Mouse (Mus musculus): ENCODE data around the gene Zfp593.

Zfp593 gene

GRCm38 (mm10) chr4:134256407-134257197 lies 11.2 kb upstream of the Zfp593 start:
- DNase-seq = no peak

- no peak for DNase-seq
Measured at GRCm38 (mm10) chr4:134255854-134256253, 10.5 kb upstream of the Zfp593 start.

- no peak for DNase-seq
Measured at GRCm38 (mm10) chr4:134254835-134255234, 9.4 kb upstream of the Zfp593 start.

GRCm38 (mm10) chr4:134253722-134254324 lies 8.4 kb upstream of the Zfp593 start, which contains the start of gene Grrp1:
Gene Grrp1, minus strand, starts transcription at chr4:134254106.
- no peak for DNase-seq

- no peak for DNase-seq
Measured at GRCm38 (mm10) chr4:134252911-134253721, 7.7 kb upstream of the Zfp593 start.

- DNase-seq = no peak
Measured at GRCm38 (mm10) chr4:134252131-134252910, 6.9 kb upstream of the Zfp593 start.

GRCm38 (mm10) chr4:134251241-134252130 lies 6.1 kb upstream of the Zfp593 start:
- DNase-seq = peak; percentile 52 to 58

- no peak for DNase-seq
Measured at GRCm38 (mm10) chr4:134250930-134251240, 5.5 kb upstream of the Zfp593 start.

- no peak for DNase-seq
Measured at GRCm38 (mm10) chr4:134250116-134250929, 4.9 kb upstream of the Zfp593 start.

- DNase-seq = peak; percentile 74 to 84
Measured at GRCm38 (mm10) chr4:134249651-134250050, 4.3 kb upstream of the Zfp593 start.

- DNase-seq = peak; percentile 26 to 45
Measured at GRCm38 (mm10) chr4:134246719-134247258, 1.4 kb upstream of the Zfp593 start, which contains the start of gene Gm30191. Gene Gm30191, plus strand, starts transcription at chr4:134246935.

- no peak for DNase-seq
Measured at GRCm38 (mm10) chr4:134246256-134246655, 864 bp upstream of the Zfp593 start.

- no peak for DNase-seq
Measured at GRCm38 (mm10) chr4:134243516-134244250, 1.7 kb downstream of the Zfp593 start, which contains the start of gene E130218I03Rik. Gene E130218I03Rik, plus strand, starts transcription at chr4:134243662.

GRCm38 (mm10) chr4:134238686-134239085 lies 6.7 kb downstream of the Zfp593 start:
- DNase-seq = peak in 1 of 2 experiments; percentile 30

- peak; percentile 76 to 89 for DNase-seq
Measured at GRCm38 (mm10) chr4:134238279-134238651, 7.1 kb downstream of the Zfp593 start, which contains the start of gene Cnksr1. Gene Cnksr1, minus strand, starts transcription at chr4:134238399.

- DNase-seq = no peak
Measured at GRCm38 (mm10) chr4:134237582-134238278, 7.7 kb downstream of the Zfp593 start.

GRCm38 (mm10) chr4:134234876-134235275 lies 10.5 kb downstream of the Zfp593 start:
- no peak for DNase-seq

- DNase-seq = no peak
Measured at GRCm38 (mm10) chr4:134230431-134230830, 15.0 kb downstream of the Zfp593 start.

- no peak for DNase-seq
Measured at GRCm38 (mm10) chr4:134227194-134227593, 18.2 kb downstream of the Zfp593 start, which contains the start of gene Catsper4. Gene Catsper4, minus strand, starts transcription at chr4:134227383.

Data from cerebellum, postnatal 25 days (tissue).